Mouse (Mus musculus) embryonic fibroblast, embryonic 13.5 days (primary cell): Measurements from ENCODE around the gene Cep41.

Source experiments
- CTCF ChIP-seq: IDR thresholded peaks from 2 replicates; pipeline ENCODE4 v1.5.1; 2011; ENCODE audit warnings: mild to moderate bottlenecking, control low read depth, low read length, moderate library complexity, borderline replicate concordance; ENCODE audit not compliant: insufficient read depth
- POLR2A ChIP-seq: IDR thresholded peaks from 2 replicates; pipeline ENCODE4 v1.6.1; 2011; ENCODE audit warnings: low read depth, mild to moderate bottlenecking, control low read depth, low read length, moderate library complexity

DNA sequence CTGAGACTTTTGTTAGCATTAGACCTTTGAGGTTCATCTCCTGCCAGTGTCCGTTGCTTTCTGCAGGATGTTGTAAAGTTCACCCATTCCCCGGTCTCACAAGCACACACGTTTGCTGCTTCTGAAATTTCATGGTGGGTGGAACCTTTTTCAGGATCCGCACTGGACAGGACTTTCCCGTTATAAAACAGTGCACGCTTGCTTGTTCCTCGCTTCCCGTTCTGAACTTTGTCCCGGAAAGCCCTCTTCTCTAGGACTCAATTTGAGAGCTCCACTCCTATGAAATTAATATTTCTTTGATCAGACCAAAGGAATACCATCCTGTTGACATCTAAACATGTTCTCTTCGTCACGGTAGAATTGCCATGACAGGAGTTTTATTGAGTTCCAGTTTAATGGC lies 20.3 kb upstream of the Cep41 start:
- TF ChIP-seq CTCF (no peak), POLR2A (no peak)
